Mouse (Mus musculus): Measurements from ENCODE around the gene Ptcd1.
"Not testable (repeated sequence)": the region's sequence is repeated elsewhere in the genome, so short reads cannot be mapped to it uniquely, and the experiment has no call there.

Ptcd1 gene

DNA sequence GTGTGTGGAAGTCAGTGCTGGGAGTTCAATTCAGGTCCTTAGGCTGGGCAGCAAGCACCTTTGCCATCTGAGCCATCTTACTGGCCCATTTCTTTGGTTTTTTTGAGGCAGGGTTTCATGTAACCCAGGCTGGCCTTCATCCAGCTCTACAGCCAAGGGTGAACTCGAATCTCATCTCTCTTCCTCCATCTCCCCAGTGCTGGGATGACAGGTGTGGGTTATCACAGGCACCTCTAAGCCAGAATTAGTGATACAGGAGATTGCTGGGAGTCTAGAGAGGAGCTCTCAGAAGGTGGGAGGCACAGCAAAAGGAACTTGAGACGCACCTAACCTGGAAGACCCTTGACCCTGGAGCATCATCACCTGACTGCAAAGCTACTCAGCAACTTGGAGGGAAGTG lies 53.5 kb downstream of the Ptcd1 start:
- no peak for DNase-seq

- no peak for DNase-seq
Measured at GRCm38 (mm10) chr5:145112566-145112965, 54.3 kb downstream of the Ptcd1 start.

DNA sequence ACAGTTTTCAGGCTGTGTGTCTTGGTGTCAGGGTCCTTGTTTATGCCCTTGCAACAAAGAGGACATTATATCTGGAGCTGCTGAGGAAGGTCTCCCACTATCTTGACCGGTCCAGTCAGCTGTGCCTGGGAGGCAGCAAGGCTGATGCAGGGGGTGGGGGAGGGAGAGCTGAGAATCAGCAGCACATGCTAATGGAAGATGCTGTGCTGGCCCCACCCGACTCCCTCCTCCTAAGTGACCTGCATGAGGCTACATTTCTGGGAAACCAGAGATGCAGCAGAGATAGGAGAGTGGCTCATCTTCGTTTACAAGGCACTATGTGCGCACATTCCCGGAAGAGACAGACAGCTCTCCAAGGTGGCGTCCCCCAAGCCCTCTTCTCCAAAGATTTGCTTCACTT lies 56.5 kb downstream of the Ptcd1 start:
- no peak for DNase-seq

DNA sequence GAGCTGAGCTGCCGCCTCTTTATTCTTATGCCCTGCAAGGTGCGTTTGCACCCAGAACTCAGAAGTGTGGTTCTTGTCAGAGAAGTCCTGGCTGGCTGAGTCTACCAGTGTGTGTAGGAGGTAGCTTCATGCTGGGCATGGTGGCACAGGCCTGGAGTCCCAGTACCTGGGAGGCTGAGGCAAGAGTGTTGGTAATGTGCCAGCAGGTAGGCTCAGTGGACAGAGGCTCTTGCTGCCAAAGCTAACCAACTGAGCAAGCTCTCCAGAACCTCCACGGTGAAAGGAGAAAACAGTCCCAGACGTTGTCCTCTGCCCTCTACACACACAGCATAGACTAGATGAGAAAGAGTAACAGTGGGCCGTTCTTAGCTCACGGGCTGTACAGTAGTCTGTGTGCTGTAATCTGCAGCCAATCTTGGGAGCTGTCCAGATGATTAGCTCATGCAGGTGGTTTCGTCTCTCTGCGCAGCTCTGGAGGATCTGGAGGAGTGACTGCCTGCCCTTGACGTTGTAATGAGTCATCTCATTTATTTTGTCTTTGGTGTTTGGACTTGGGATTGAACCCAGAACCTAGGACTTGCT lies 61.1 kb downstream of the Ptcd1 start:
- no peak for DNase-seq

DNA sequence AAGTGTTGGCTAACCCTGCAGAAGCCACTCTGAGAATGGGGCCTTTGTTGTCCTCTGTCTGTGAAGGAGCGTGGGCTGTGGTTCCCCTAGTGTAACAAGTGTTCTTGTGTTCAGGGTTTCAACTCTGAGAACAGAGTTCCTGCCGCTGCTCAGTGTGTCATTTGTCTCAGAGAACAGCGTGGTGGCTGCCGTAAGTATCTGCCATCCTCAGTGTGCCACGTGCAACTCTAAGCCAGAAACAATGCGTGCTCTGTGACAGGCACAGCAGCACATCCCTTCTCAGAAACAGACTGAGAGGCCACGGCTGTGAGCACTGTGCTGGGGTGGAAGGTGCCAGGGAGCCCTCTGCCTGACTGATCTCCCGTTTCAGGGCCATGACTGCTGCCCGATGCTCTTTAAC lies 62.6 kb downstream of the Ptcd1 start:
- no peak for DNase-seq

DNA sequence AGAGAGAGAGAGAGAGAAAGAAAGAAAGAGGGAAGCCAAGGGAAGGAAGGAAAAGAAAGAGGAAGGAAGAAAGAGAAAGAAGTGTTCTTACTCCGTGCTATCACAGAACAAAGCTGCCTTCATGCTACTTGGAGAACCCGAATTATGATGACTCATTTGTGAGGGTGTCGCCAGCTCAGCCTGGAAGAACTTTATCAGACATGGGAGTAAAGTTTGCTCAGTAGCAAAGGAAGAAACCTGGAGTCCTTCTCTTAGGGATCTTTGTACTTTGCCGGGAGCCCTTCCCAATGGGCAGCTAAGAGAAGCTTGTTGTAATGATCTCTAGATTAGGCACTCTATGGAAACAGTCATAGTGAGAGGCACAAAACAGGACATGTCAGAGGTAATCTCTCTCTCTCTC lies 64.2 kb downstream of the Ptcd1 start:
- DNase-seq: no peak

GRCm38 (mm10) chr5:145101451-145101850 lies 65.5 kb downstream of the Ptcd1 start:
- DNase-seq: not testable (repeated sequence)

DNA sequence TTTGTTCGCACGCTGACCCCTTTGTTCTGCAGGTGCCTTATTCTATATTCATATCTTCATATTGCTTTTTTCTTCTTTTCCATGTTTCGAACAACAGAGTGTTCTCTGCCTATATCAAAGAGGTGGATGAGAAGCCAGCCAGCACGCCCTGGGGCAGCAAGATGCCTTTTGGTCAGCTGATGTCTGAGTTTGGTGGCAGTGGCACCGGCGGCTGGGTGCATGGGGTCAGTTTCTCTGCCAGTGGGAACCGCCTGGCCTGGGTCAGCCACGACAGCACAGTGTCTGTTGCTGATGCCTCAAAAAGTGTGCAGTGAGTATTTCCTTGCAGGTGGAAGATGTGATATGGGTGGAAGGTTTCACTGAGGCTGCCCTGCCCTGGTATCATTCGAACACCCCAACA lies 65.9 kb downstream of the Ptcd1 start:
- no peak for DNase-seq

DNA sequence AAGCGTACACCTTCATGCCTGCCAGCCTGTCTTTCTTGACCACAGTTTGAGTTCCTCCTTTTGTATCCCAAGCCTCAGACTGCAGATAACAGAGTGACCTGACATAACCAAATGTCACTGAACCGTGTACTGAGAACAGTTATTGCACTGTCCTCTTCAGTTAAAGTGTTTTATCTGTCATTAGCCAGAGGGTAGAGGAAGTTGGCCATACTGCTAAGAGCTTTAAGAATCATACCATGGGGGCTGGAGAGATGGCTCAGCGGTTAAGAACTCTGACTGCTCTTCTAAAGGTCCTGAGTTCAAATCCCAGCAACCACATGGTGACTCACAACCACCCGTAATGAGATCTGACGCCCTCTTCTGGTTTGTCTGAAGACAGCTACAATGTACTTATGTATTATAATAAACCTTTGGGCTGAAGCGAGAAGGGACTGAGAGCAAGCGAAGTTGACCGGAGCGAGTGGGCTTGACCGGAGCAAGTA lies 68.5 kb downstream of the Ptcd1 start:
- no peak for DNase-seq

All from lung, postnatal 36 days (tissue).